Mouse (Mus musculus) CH12.LX (cell line): ENCODE results near the gene Pycr2. TPM values are rescaled to one million over a fixed set of nuclear protein-coding genes. Genes with fewer than 3 reads are reported as not detected.
"Not testable (repeated sequence)": the region's sequence is repeated elsewhere in the genome, so short reads cannot be mapped to it uniquely, and the experiment has no call there.

Experiments
- DNase-seq: peaks from one replicate; pipeline ENCODE4 v3.0.0-alpha.2; 2013; ENCODE audit errors: extremely low read depth
- H3K27ac ChIP-seq: 2 replicates; pipeline ENCODE4 v1.5.1; 2012; ENCODE audit warnings: low read depth, mild to moderate bottlenecking, control low read depth, moderate library complexity; ENCODE audit not compliant: insufficient read depth
- H3K27me3 ChIP-seq: replicated peaks from 2 replicates; pipeline ENCODE3; 2012; ENCODE audit warnings: inconsistent platforms
- H3K36me3 ChIP-seq, 2 experiments: replicated peaks in 1 of 2; 2 replicates each; pipeline versions ENCODE3 to v1.6.1; 2012; ENCODE audit warnings: inconsistent platforms in 1 of 2, low read length in 1 of 2, mild to moderate bottlenecking in 1 of 2, mixed read lengths in 1 of 2, moderate library complexity in 1 of 2; ENCODE audit not compliant: control insufficient read depth in 1 of 2, insufficient read depth in 1 of 2
- H3K4me1 ChIP-seq, 2 experiments: 2 replicates each; pipeline ENCODE4 v1.6.1; 2012; ENCODE audit warnings: inconsistent platforms in 1 of 2, moderate library complexity in 1 of 2; ENCODE audit not compliant: insufficient read depth in 2 of 2, control insufficient read depth in 1 of 2
- H3K4me2 ChIP-seq: 2 replicates; pipeline ENCODE4 v1.6.1; 2012; ENCODE audit warnings: low read depth, mild to moderate bottlenecking, control low read depth; ENCODE audit not compliant: poor library complexity, insufficient read depth, severe bottlenecking
- H3K4me3 ChIP-seq, 3 experiments: fragments of 150-350 bp in 1 of 3; sonication (generic) in 1 of 3; replicated peaks in 1 of 3; 2 replicates each; pipeline versions ENCODE3 to v1.5.1; 2011 to 2012; ENCODE audit warnings: low read depth in 2 of 3, low read length in 2 of 3, mild to moderate bottlenecking in 2 of 3, moderate library complexity in 2 of 3, control low read depth in 1 of 3, improper control_type of control experiment in 1 of 3, inconsistent platforms in 1 of 3, mixed read lengths in 1 of 3; ENCODE audit not compliant: poor library complexity in 1 of 3
- H3K79me2 ChIP-seq: replicated peaks from 2 replicates; pipeline ENCODE4 v1.6.1; 2012; ENCODE audit warnings: mild to moderate bottlenecking, moderate library complexity; ENCODE audit not compliant: control insufficient read depth, poor library complexity, insufficient read depth, severe bottlenecking; ENCODE audit errors: extremely low read depth
- H3K9ac ChIP-seq: 2 replicates; pipeline ENCODE4 v1.6.1; 2012; ENCODE audit warnings: low read depth, mild to moderate bottlenecking, control low read depth, moderate library complexity; ENCODE audit not compliant: insufficient read depth
- H3K9me3 ChIP-seq: replicated peaks from 2 replicates; pipeline ENCODE3; 2012; ENCODE audit warnings: low read length, inconsistent platforms, mixed read lengths
- CHD1 ChIP-seq: IDR thresholded peaks from 2 replicates; pipeline ENCODE4 v1.6.1; 2012; ENCODE audit warnings: low read depth, low read length, improper control_type of control experiment, inconsistent platforms
- CHD2 ChIP-seq: IDR thresholded peaks from 2 replicates; pipeline ENCODE4 v1.6.1; 2011; ENCODE audit warnings: low read length, improper control_type of control experiment
- CTCF ChIP-seq, 2 experiments: IDR thresholded peaks in 1 of 2; conservative IDR thresholded peaks in 1 of 2; 2 replicates each; pipeline ENCODE4 v1.5.1; 2011 to 2012; ENCODE audit warnings: low read depth in 2 of 2, low read length in 2 of 2, improper control_type of control experiment in 1 of 2, inconsistent platforms in 1 of 2, mild to moderate bottlenecking in 1 of 2, moderate library complexity in 1 of 2
- ELF1 ChIP-seq: IDR thresholded peaks from 2 replicates; pipeline ENCODE4 v1.6.1; 2014; ENCODE audit warnings: low read depth, mild to moderate bottlenecking, inconsistent platforms, low read length, improper control_type of control experiment
- EP300 ChIP-seq: IDR thresholded peaks from 2 replicates; pipeline ENCODE4 v1.6.1; 2011; ENCODE audit warnings: low read length, improper control_type of control experiment
- ETS1 ChIP-seq: conservative IDR thresholded peaks from 2 replicates; pipeline ENCODE4 v1.6.1; 2012; ENCODE audit warnings: low read depth, mild to moderate bottlenecking, inconsistent platforms, low read length, improper control_type of control experiment, moderate library complexity
- GABPA ChIP-seq: IDR thresholded peaks from 2 replicates; pipeline ENCODE4 v1.6.1; 2012; ENCODE audit warnings: low read depth, low read length, improper control_type of control experiment, inconsistent platforms; ENCODE audit not compliant: insufficient replicate concordance
- JUN ChIP-seq: IDR thresholded peaks from 2 replicates; pipeline ENCODE4 v1.6.1; 2011; ENCODE audit warnings: low read depth, mild to moderate bottlenecking, low read length, improper control_type of control experiment, moderate library complexity; ENCODE audit not compliant: insufficient read depth
- KAT2A ChIP-seq: IDR thresholded peaks from 2 replicates; pipeline ENCODE4 v1.6.1; 2012; ENCODE audit warnings: low read length, improper control_type of control experiment, inconsistent platforms; ENCODE audit not compliant: insufficient replicate concordance
- MAFK ChIP-seq: IDR thresholded peaks from 2 replicates; pipeline ENCODE4 v1.6.1; 2011; ENCODE audit warnings: low read length, improper control_type of control experiment; ENCODE audit not compliant: insufficient replicate concordance
- MAZ ChIP-seq: IDR thresholded peaks from 2 replicates; pipeline ENCODE4 v1.6.1; 2012; ENCODE audit warnings: low read depth, mild to moderate bottlenecking, inconsistent platforms, low read length, improper control_type of control experiment, moderate library complexity
- MXI1 ChIP-seq: IDR thresholded peaks from 2 replicates; pipeline ENCODE4 v1.6.1; 2011; ENCODE audit warnings: mild to moderate bottlenecking, low read depth, low read length, improper control_type of control experiment
- PAX5 ChIP-seq: IDR thresholded peaks from 2 replicates; pipeline ENCODE4 v1.6.1; 2012; ENCODE audit warnings: low read length, inconsistent platforms, mixed read lengths
- POLR2A ChIP-seq: IDR thresholded peaks from 2 replicates; pipeline ENCODE4 v1.6.1; 2011; ENCODE audit warnings: low read depth, mild to moderate bottlenecking, improper control_type of control experiment, low read length
- RCOR1 ChIP-seq: conservative IDR thresholded peaks from 2 replicates; pipeline ENCODE4 v1.6.1; 2012; ENCODE audit warnings: low read depth, mild to moderate bottlenecking, inconsistent platforms, low read length, improper control_type of control experiment
- UBTF ChIP-seq: IDR thresholded peaks from 2 replicates; pipeline ENCODE4 v1.6.1; 2012; ENCODE audit warnings: low read depth, mild to moderate bottlenecking, inconsistent platforms, low read length, improper control_type of control experiment, moderate library complexity
- USF1 ChIP-seq: IDR thresholded peaks from 2 replicates; pipeline ENCODE4 v1.6.1; 2014; ENCODE audit warnings: low read depth, mild to moderate bottlenecking, inconsistent platforms, low read length, improper control_type of control experiment
- USF2 ChIP-seq: conservative IDR thresholded peaks from 2 replicates; pipeline ENCODE4 v1.6.1; 2011; ENCODE audit warnings: low read depth, low read length, improper control_type of control experiment
- ZC3H11A ChIP-seq: IDR thresholded peaks from 2 replicates; pipeline ENCODE4 v1.6.1; 2012; ENCODE audit warnings: low read depth, mild to moderate bottlenecking, inconsistent platforms, low read length, improper control_type of control experiment
- ZKSCAN1 ChIP-seq: IDR thresholded peaks from 2 replicates; pipeline ENCODE4 v1.6.1; 2012; ENCODE audit warnings: low read depth, inconsistent platforms, low read length, improper control_type of control experiment, borderline replicate concordance
- ZNF384 ChIP-seq: IDR thresholded peaks from 2 replicates; pipeline ENCODE4 v1.6.1; 2012; ENCODE audit warnings: low read depth, low read length, improper control_type of control experiment, inconsistent platforms
- dilution Hi-C: fragments of 300-500 bp; cut with MboI; formaldehyde crosslinking; loops from 2 replicates; pipeline ENCODE4 v1.14.3; 2020; ENCODE audit warnings: low sequenced_read_pairs; ENCODE audit not compliant: extremely low pct_unique_long_range_greater_than_20kb, extremely low pct_ligation_motif_present
- in situ Hi-C: fragments of 300-500 bp; cut with MboI; formaldehyde crosslinking; loops from 3 replicates; pipeline ENCODE4 v1.14.3; 2019; ENCODE audit warnings: low sequenced_read_pairs, low pct_ligation_motif_present, low pct_unique_long_range_greater_than_20kb, mixed read lengths
- polyA plus RNA-seq: library from polyadenylated mRNA; unstranded; fragments of >175 nt; gene quantifications from 2 replicates; pipeline ENCODE4 v1.2.1, GENCODE M21; 2012; ENCODE audit warnings: low read depth; ENCODE audit not compliant: insufficient read length
- total RNA-seq, 2 experiments: library from RNA; depleted of rRNA; stranded (reverse); fragments of 300-350 nt in 1 of 2; fragments of >200 nt in 1 of 2; gene quantifications; 2 replicates each; pipeline ENCODE4 v1.2.3; 2012 to 2014

Gene Pycr2
- total and polyA plus RNA-seq, 3 experiments: 73.0 to 131 (median 119) TPM

GRCm38 (mm10) chr1:180933659-180934058, 29.6 kb downstream of the Pycr2 start:
- Histone ChIP-seq H3K27ac (no peak overlapping the region), H3K4me1 (no peaks in the 10 kb centered on the region), H3K4me3 (no peak overlapping the region), H3K27me3 (peaks cover 28% of the 10 kb centered on the region), H3K4me2 (no peak overlapping the region), H3K79me2 (no peaks in the 10 kb centered on the region), H3K9ac (no peak overlapping the region), H3K36me3 (no peaks in the 10 kb centered on the region), H3K9me3 (no peaks in the 10 kb centered on the region)
- no peak for TF ChIP-seq MAZ
- no peak for TF ChIP-seq ZNF384
- TF ChIP-seq CHD1: no peak
- TF ChIP-seq ELF1: no peak
- no peak for TF ChIP-seq USF1
- TF ChIP-seq ETS1: no peak
- no peak for TF ChIP-seq EP300
- TF ChIP-seq ZC3H11A: no peak
- no peak for TF ChIP-seq ZKSCAN1
- no peak for TF ChIP-seq PAX5
- no peak for TF ChIP-seq MAFK
- TF ChIP-seq RCOR1: no peak
- TF ChIP-seq CHD2: no peak
- TF ChIP-seq JUN: no peak
- TF ChIP-seq GABPA: no peak
- TF ChIP-seq POLR2A: no peak
- no peak for TF ChIP-seq USF2
- DNase-seq: no peak
- in situ Hi-C loops (no loop called here), dilution Hi-C loops (no loop called here)

GRCm38 (mm10) chr1:180934467-180935419, 30.6 kb downstream of the Pycr2 start, which contains the start of gene Lefty1:
Lefty1 (plus strand) TSS chr1:180935022.
- DNase-seq: no peak
- dilution Hi-C loops: no loop called here
- TF ChIP-seq KAT2A (no peak), MXI1 (no peak), CTCF (conservative IDR thresholded peaks at IDR 0.05 in 1 of 2, IDR thresholded peaks at IDR 0.05 in 1 of 2; ENCODE audit: low read depth in 2 of 2, low read length in 2 of 2) (no peak), UBTF (no peak), USF2 (no peak)
- TF ChIP-seq, all 38 proteins: peak for 0
- in situ Hi-C loops: no loop called here
- Histone ChIP-seq H3K36me3 (no peaks in the 10 kb centered on the region), H3K4me1 (no peaks in the 10 kb centered on the region), H3K4me2 (no peak within 1 kb of the TSS), H3K4me3 (no peak within 1 kb of the TSS), H3K9ac (no peak within 1 kb of the TSS), H3K27me3 (peaks cover 28% of the 10 kb centered on the region), H3K9me3 (no peaks in the 10 kb centered on the region), H3K27ac (no peak within 1 kb of the TSS), H3K79me2 (no peaks in the 10 kb centered on the region)

GRCm38 (mm10) chr1:180936610-180937398, 32.7 kb downstream of the Pycr2 start:
- dilution Hi-C loops, H3K27ac ChIP-seq, H3K9ac ChIP-seq, H3K36me3 ChIP-seq, H3K4me2 ChIP-seq, in situ Hi-C loops, H3K79me2 ChIP-seq, DNase-seq, H3K4me1 ChIP-seq, H3K4me3 ChIP-seq, H3K9me3 ChIP-seq: not testable (repeated sequence)
- H3K27me3 ChIP-seq: peaks cover 38% of the 10 kb centered on the region
